Mouse (Mus musculus): Measurements from ENCODE around the gene Grm2. TPM values are rescaled to one million over a fixed set of nuclear protein-coding genes. Genes with fewer than 3 reads are reported as not detected.

Gene Grm2
- total RNA-seq, 4 experiments from 2014 or later: 56.9 to 66.6 (median 59.3) TPM

Other genes with a start within 250 kb of the Grm2 start
- 100 to 1,000 TPM; 250 to 295 (median 266) TPM for gene Rpl29, start 226.6 kb downstream of the Grm2 start, total RNA-seq (2022)
- 10 to 100 TPM; 14.0 to 21.3 (median 15.0) TPM for gene Acy1, start 217.8 kb downstream of the Grm2 start, total RNA-seq (2022)
- gene Abhd14b, start 208.6 kb downstream of the Grm2 start, total RNA-seq (2022): 10 to 100 TPM; 14.7 to 17.7 (median 17.0) TPM
- 10 to 100 TPM; 35.6 to 44.4 (median 40.2) TPM for gene Abhd14a, start 208.4 kb downstream of the Grm2 start, total RNA-seq (2022)
- gene Pcbp4, start 202.8 kb downstream of the Grm2 start, total RNA-seq (2022): 100 to 1,000 TPM; 186 to 215 (median 199) TPM
- gene Gpr62, start 190.1 kb downstream of the Grm2 start, total RNA-seq (2022): 10 to 100 TPM in 3 of 4 experiments, 1 to 10 TPM in 1; 9.4 to 12.4 (median 10.6) TPM
- gene Rrp9, start 180.1 kb downstream of the Grm2 start, total RNA-seq (2022): 10 to 100 TPM; 32.7 to 42.1 (median 33.2) TPM
- gene Parp3, start 179.1 kb downstream of the Grm2 start, total RNA-seq (2022): 10 to 100 TPM in 1 of 4 experiments, 1 to 10 TPM in 3; 6.0 to 10.9 (median 7.4) TPM
- not detected for gene Iqcf1, start 156.1 kb downstream of the Grm2 start, total RNA-seq (2022)
- gene Iqcf5, start 141.5 kb downstream of the Grm2 start, total RNA-seq (2022): not detected
- not detected for gene Iqcf3, start 94.5 kb downstream of the Grm2 start, total RNA-seq (2022)
- gene Iqcf4, start 85.1 kb downstream of the Grm2 start, total RNA-seq (2022): not detected
- gene Iqcf6, start 29.5 kb downstream of the Grm2 start, total RNA-seq (2022): not detected
- 100 to 1,000 TPM in 1 of 4 experiments, 10 to 100 TPM in 3; 82.1 to 103 (median 92.2) TPM for gene Tex264, start 29.8 kb upstream of the Grm2 start, total RNA-seq (2022)
- gene Rad54l2, start 133.1 kb upstream of the Grm2 start, total RNA-seq (2022): 10 to 100 TPM; 17.3 to 21.1 (median 18.5) TPM
- 10 to 100 TPM; 30.4 to 35.2 (median 32.7) TPM for gene Dcaf1, start 165.8 kb upstream of the Grm2 start, total RNA-seq (2022)
- 10 to 100 TPM; 47.6 to 54.0 (median 48.4) TPM for gene Rbm15b, start 231.3 kb upstream of the Grm2 start, total RNA-seq (2022)
- gene Manf, start 235.9 kb upstream of the Grm2 start, total RNA-seq (2022): 100 to 1,000 TPM in 2 of 4 experiments, 10 to 100 TPM in 2; 86.3 to 179 (median 133) TPM

Data from layer of hippocampus, adult 8-10 months (tissue).